8 mouse cellular contexts compared by ENCODE assay signal in genomic region chr6:114969213-114970120, GRCm38 (mm10). TPM values are rescaled to one million over a fixed set of nuclear protein-coding genes. Genes with fewer than 3 reads are reported as not detected.
DNase-seq lines count a peak whose midpoint lies in the region; ATAC-seq and TF ChIP-seq lines count a peak whose summit lies in the region.

Gene Vgll4 (minus strand): TSS chr6:114969994.

- H3K9me3 ChIP-seq in embryonic facial prominence, embryonic 13.5 days: no peaks in the 10 kb centered on the region
- no peaks in the 10 kb centered on the region for H3K9me3 ChIP-seq in limb, embryonic 14.5 days (ENCODE audit: control insufficient read depth, low read length)
- H3K9me3 ChIP-seq in midbrain, embryonic 15.5 days: no peaks in the 10 kb centered on the region

- H3K27ac ChIP-seq in embryonic facial prominence, embryonic 13.5 days: peak within 1 kb of the TSS; percentile 92
- 0 out of 2 replicates have a peak within 1 kb of the TSS, but pooled peaks have one; percentile 79 for H3K27ac ChIP-seq in limb, embryonic 14.5 days (replicated peaks; ENCODE audit: low read depth, low read length)
- H3K27ac ChIP-seq in midbrain, embryonic 15.5 days: peak within 1 kb of the TSS; percentile 69

- H3K36me3 ChIP-seq in embryonic facial prominence, embryonic 13.5 days: no peaks in the 10 kb centered on the region
- H3K36me3 ChIP-seq in limb, embryonic 14.5 days (ENCODE audit: control insufficient read depth, insufficient read depth, low read length): no peaks in the 10 kb centered on the region
- H3K36me3 ChIP-seq in midbrain, embryonic 15.5 days (replicated peaks): no peaks in the 10 kb centered on the region

- peak within 1 kb of the TSS; percentile 77 for H3K4me3 ChIP-seq in embryonic facial prominence, embryonic 13.5 days
- H3K4me3 ChIP-seq in limb, embryonic 14.5 days (replicated peaks; ENCODE audit: low read length): peak within 1 kb of the TSS; percentile 76
- H3K4me3 ChIP-seq in midbrain, embryonic 15.5 days: peak within 1 kb of the TSS; percentile 73

- H3K27me3 ChIP-seq in embryonic facial prominence, embryonic 13.5 days: 0 out of 2 replicates have a peak, but pooled peaks cover 3% of the 10 kb centered on the region
- H3K27me3 ChIP-seq in limb, embryonic 14.5 days (ENCODE audit: control insufficient read depth, insufficient read depth, low read length): no peaks in the 10 kb centered on the region
- H3K27me3 ChIP-seq in midbrain, embryonic 15.5 days (replicated peaks): peaks cover 15% of the 10 kb centered on the region; the same call in 1 of the 2 replicates

- H3K4me1 ChIP-seq in embryonic facial prominence, embryonic 13.5 days: peaks cover 48% of the 10 kb centered on the region
- H3K4me1 ChIP-seq in limb, embryonic 14.5 days (ENCODE audit: control insufficient read depth, insufficient read depth, low read length): peaks cover 13% of the 10 kb centered on the region; the same call in 1 of the 2 replicates
- H3K4me1 ChIP-seq in midbrain, embryonic 15.5 days: peaks cover 18% of the 10 kb centered on the region

- ATAC-seq in embryonic facial prominence, embryonic 13.5 days (ENCODE audit: insufficient number of reproducible peaks, insufficient read depth, low FRiP score, low TSS enrichment, low read depth): peak; percentile 79
- peak; percentile 60 for ATAC-seq in limb, embryonic 14.5 days (ENCODE audit: low FRiP score, low read depth)
- peak; percentile 70 for ATAC-seq in midbrain, embryonic 15.5 days (replicated peaks)

- WGBS in embryonic facial prominence, embryonic 13.5 days: under 1% methylated on average over 79 of the region's 79 CpGs
- 1% methylated on average over 71 of the region's 79 CpGs for whole genome bisulfite sequencing in limb, embryonic 14.5 days
- WGBS in midbrain, embryonic 15.5 days: under 1% methylated on average over 79 of the region's 79 CpGs

- peak within 1 kb of the TSS; percentile 90 for H3K9ac ChIP-seq in embryonic facial prominence, embryonic 13.5 days
- H3K9ac ChIP-seq in limb, embryonic 14.5 days (ENCODE audit: low read depth, low read length, severe bottlenecking): peak within 1 kb of the TSS; percentile 82
- H3K9ac ChIP-seq in midbrain, embryonic 15.5 days: peak within 1 kb of the TSS; percentile 52

- peak within 1 kb of the TSS; percentile 99 for H3K4me2 ChIP-seq in embryonic facial prominence, embryonic 13.5 days
- H3K4me2 ChIP-seq in limb, embryonic 14.5 days (replicated peaks; ENCODE audit: low read depth, low read length, severe bottlenecking): peak within 1 kb of the TSS; percentile 100
- peak within 1 kb of the TSS; percentile 90 for H3K4me2 ChIP-seq in midbrain, embryonic 15.5 days

- peak; percentile 38 for DNase-seq in 3T3-L1 (ENCODE audit: low read depth, low spot score)
- DNase-seq in adrenal gland, postnatal 14 days: peak; percentile 80
- peak; percentile 38 for DNase-seq in heart, adult 8-10 months (ENCODE audit: low spot score)
- peak; percentile 78 to 87 for DNase-seq in kidney, adult 8-10 months
- DNase-seq in limb, embryonic 14.5 days (ENCODE audit: low spot score): peak; percentile 77
- peak; percentile 18 to 72 for DNase-seq in spleen, postnatal 4 days (ENCODE audit: low spot score in 2 of 2)

- TF ChIP-seq POLR2A in limb, embryonic 14.5 days (IDR thresholded peaks at IDR 0.05; ENCODE audit: borderline replicate concordance, extremely low read depth, insufficient read depth, insufficient read length): no peak

RNA-seq across cellular contexts. Expression of gene Vgll4, which starts in this region (rescaled TPM):
- 60.2 and 71.6 TPM in 2 replicates for total RNA-seq in adrenal gland, postnatal 14 days (2021)
- 148 TPM in 2 replicates for polyA plus RNA-seq in embryonic facial prominence, embryonic 13.5 days (2015; fragmentation: Nextera tagmentation; extraction: Ambion mirVana)
- 10 to 100 TPM; 19.9 to 23.5 (median 21.4) TPM for total RNA-seq in heart, adult 8-10 months (2022)
- polyA plus RNA-seq in limb, embryonic 14.5 days (2012; rRNA removed): 70.1 and 91.7 TPM in 2 replicates
- polyA plus RNA-seq in limb, embryonic 14.5 days (2014; fragmentation: Nextera tagmentation; extraction: Ambion mirVana): 103 and 113 TPM in 2 replicates
- 47.3 and 52.4 TPM in 2 replicates for polyA plus RNA-seq in midbrain, embryonic 15.5 days (2015; fragmentation: Nextera tagmentation; extraction: Ambion mirVana)

Comparison
In these comparisons a context has a peak if more than half of its experiments do, and no peak if none do; other contexts are left out.
1. Peak in every context shown above with its lines: DNase-seq, ATAC-seq, H3K4me3 ChIP-seq and H3K27ac ChIP-seq.